Comparison of ENCODE assay signal across 8 mouse cellular contexts in genomic region chr1:163403498-163404126, GRCm38 (mm10). TPM values are rescaled to one million over a fixed set of nuclear protein-coding genes. Genes with fewer than 3 reads are reported as not detected.
DNase-seq lines count a peak whose midpoint lies in the region; ATAC-seq lines count a peak whose summit lies in the region.

Gene Gorab (minus strand): TSS chr1:163403669.

- ATAC-seq in hindbrain, embryonic 12.5 days (ENCODE audit: low FRiP score): peak; percentile 100

- under 1% methylated on average over 28 of the region's 28 CpGs for WGBS in hindbrain, embryonic 12.5 days

- H3K36me3 ChIP-seq in hindbrain, embryonic 12.5 days: no peaks in the 10 kb centered on the region

- DNase-seq in NIH3T3 (ENCODE audit: low read depth): peak; percentile 98
- DNase-seq in cerebellum, postnatal 10 days: peak; percentile 98
- peak; percentile 90 to 94 for DNase-seq in frontal cortex, postnatal 10 days (ENCODE audit: low spot score in 2 of 2)
- DNase-seq in layer of hippocampus, postnatal 14 days (ENCODE audit: low spot score in 2 of 2): peak; percentile 97 to 99
- DNase-seq in lung, postnatal 14 days: peak; percentile 94
- DNase-seq in retina, adult 2 months (ENCODE audit: low read depth, low spot score): peak; percentile 92
- DNase-seq in thymus, postnatal 36 days: peak; percentile 91 to 92

- H3K4me2 ChIP-seq in hindbrain, embryonic 12.5 days (replicated peaks): peak within 1 kb of the TSS; percentile 68

- peak within 1 kb of the TSS; percentile 68 for H3K4me3 ChIP-seq in hindbrain, embryonic 12.5 days

- H3K9me3 ChIP-seq in hindbrain, embryonic 12.5 days (replicated peaks): no peaks in the 10 kb centered on the region

- H3K27me3 ChIP-seq in hindbrain, embryonic 12.5 days: no peaks in the 10 kb centered on the region; the same call in 1 of the 2 replicates

- peak within 1 kb of the TSS; percentile 75 for H3K9ac ChIP-seq in hindbrain, embryonic 12.5 days

- H3K4me1 ChIP-seq in hindbrain, embryonic 12.5 days: peaks cover 14% of the 10 kb centered on the region

- peak within 1 kb of the TSS; percentile 83 for H3K27ac ChIP-seq in hindbrain, embryonic 12.5 days

RNA-seq across cellular contexts. Expression of gene Gorab, which starts in this region (rescaled TPM):
- 31.3 and 32.1 TPM in 2 replicates for polyA plus RNA-seq in hindbrain, embryonic 12.5 days (2016; fragmentation: Nextera tagmentation; extraction: Ambion mirVana)
- total RNA-seq in layer of hippocampus, postnatal 14 days (2021): 10 to 100 TPM; 10.8 to 13.2 TPM

Comparison
In these comparisons a context has a peak if more than half of its experiments do, and no peak if none do; other contexts are left out.
1. Peak in every context shown above with its lines: DNase-seq, ATAC-seq, H3K4me3 ChIP-seq and H3K27ac ChIP-seq.